Mouse (Mus musculus): ENCODE results near the gene Lpp. TPM values are rescaled to one million over a fixed set of nuclear protein-coding genes. Genes with fewer than 3 reads are reported as not detected.

Lpp gene
- 10.7 and 11.2 TPM in 2 replicates for polyA plus RNA-seq (2015; fragmentation: Nextera tagmentation; extraction: Ambion mirVana)

- no peaks in the 10 kb centered on the region for H3K27me3 ChIP-seq
- H3K27ac ChIP-seq (replicated peaks) = peak within 1 kb of the TSS; percentile 75
- H3K4me2 ChIP-seq (replicated peaks) = peak within 1 kb of the TSS; percentile 84
- peak within 1 kb of the TSS; percentile 77 for H3K9ac ChIP-seq (replicated peaks)
- H3K4me3 ChIP-seq = peak within 1 kb of the TSS; percentile 73
- ATAC-seq (replicated peaks) = peak; percentile 86
- whole genome bisulfite sequencing = 3% methylated on average over 38 of the region's 42 CpGs
- H3K4me1 ChIP-seq = peaks cover 20% of the 10 kb centered on the region
- H3K36me3 ChIP-seq = no peaks in the 10 kb centered on the region
- no peaks in the 10 kb centered on the region for H3K9me3 ChIP-seq
These were observed at the start of gene Lpp for GRCm38 (mm10) chr16:24392651-24393555. Gene Lpp, plus strand, starts transcription at chr16:24393507.

GRCm38 (mm10) chr16:24347582-24348411 lies 45.5 kb upstream of the Lpp start:
- Histone ChIP-seq H3K9me3 (no peaks in the 10 kb centered on the region), H3K27me3 (no peaks in the 10 kb centered on the region), H3K9ac (replicated peaks) (no peak overlapping the region), H3K4me2 (replicated peaks) (no peak overlapping the region), H3K27ac (replicated peaks) (no peak overlapping the region), H3K4me1 (0 out of 2 replicates have a peak, but pooled peaks cover 4% of the 10 kb centered on the region), H3K36me3 (no peaks in the 10 kb centered on the region), H3K4me3 (no peak overlapping the region)
- WGBS = 47% methylated on average over 21 of the region's 21 CpGs
- ATAC-seq (replicated peaks) = no peak

GRCm38 (mm10) chr16:24350306-24350705 lies 43.0 kb upstream of the Lpp start:
- WGBS = 94% methylated on average over 6 of the region's 6 CpGs
- no peak overlapping the region for H3K27ac ChIP-seq (replicated peaks)
- H3K36me3 ChIP-seq = no peaks in the 10 kb centered on the region
- ATAC-seq (replicated peaks) = no peak
- no peaks in the 10 kb centered on the region for H3K9me3 ChIP-seq
- H3K9ac ChIP-seq (replicated peaks) = no peak overlapping the region
- H3K27me3 ChIP-seq = no peaks in the 10 kb centered on the region
- no peak overlapping the region for H3K4me2 ChIP-seq (replicated peaks)
- 0 out of 2 replicates have a peak, but pooled peaks cover 4% of the 10 kb centered on the region for H3K4me1 ChIP-seq
- H3K4me3 ChIP-seq = no peak overlapping the region

GRCm38 (mm10) chr16:24350751-24351150 lies 42.6 kb upstream of the Lpp start:
- H3K4me2 ChIP-seq (replicated peaks) = no peak overlapping the region
- no peak overlapping the region for H3K4me3 ChIP-seq
- ATAC-seq (replicated peaks) = no peak
- WGBS = 83% methylated on average over 6 of the region's 6 CpGs
- no peaks in the 10 kb centered on the region for H3K36me3 ChIP-seq
- H3K27ac ChIP-seq (replicated peaks) = no peak overlapping the region
- H3K9me3 ChIP-seq = no peaks in the 10 kb centered on the region
- 0 out of 2 replicates have a peak, but pooled peaks cover 4% of the 10 kb centered on the region for H3K4me1 ChIP-seq
- H3K9ac ChIP-seq (replicated peaks) = no peak overlapping the region
- no peaks in the 10 kb centered on the region for H3K27me3 ChIP-seq

- no peak for ATAC-seq (replicated peaks)
- Histone ChIP-seq H3K27me3 (no peaks in the 10 kb centered on the region), H3K4me3 (no peak overlapping the region), H3K4me1 (0 out of 2 replicates have a peak, but pooled peaks cover 4% of the 10 kb centered on the region), H3K36me3 (no peaks in the 10 kb centered on the region), H3K9ac (replicated peaks) (no peak overlapping the region), H3K4me2 (replicated peaks) (no peak overlapping the region), H3K27ac (replicated peaks) (no peak overlapping the region), H3K9me3 (no peaks in the 10 kb centered on the region)
- 96% methylated on average over 1 of the region's 1 CpGs for WGBS
These were observed 41.5 kb upstream of the Lpp start for GRCm38 (mm10) chr16:24351811-24352210.

- H3K9me3 ChIP-seq = no peaks in the 10 kb centered on the region
- H3K4me1 ChIP-seq = no peaks in the 10 kb centered on the region
- H3K36me3 ChIP-seq = no peaks in the 10 kb centered on the region
- no peak for ATAC-seq (replicated peaks)
- H3K4me3 ChIP-seq = no peak overlapping the region
- no peak overlapping the region for H3K4me2 ChIP-seq (replicated peaks)
- H3K27me3 ChIP-seq = no peaks in the 10 kb centered on the region
- H3K9ac ChIP-seq (replicated peaks) = no peak overlapping the region
- H3K27ac ChIP-seq (replicated peaks) = no peak overlapping the region
- whole genome bisulfite sequencing = 5% methylated on average over 3 of the region's 3 CpGs
These were observed 39.5 kb upstream of the Lpp start for GRCm38 (mm10) chr16:24353816-24354215.

- no peak overlapping the region for H3K27ac ChIP-seq (replicated peaks)
- no peak for ATAC-seq (replicated peaks)
- H3K4me3 ChIP-seq = no peak overlapping the region
- no peaks in the 10 kb centered on the region for H3K9me3 ChIP-seq
- H3K36me3 ChIP-seq = no peaks in the 10 kb centered on the region
- H3K4me1 ChIP-seq = no peaks in the 10 kb centered on the region
- no peak overlapping the region for H3K9ac ChIP-seq (replicated peaks)
- 95% methylated on average over 1 of the region's 1 CpGs for WGBS
- no peaks in the 10 kb centered on the region for H3K27me3 ChIP-seq
- no peak overlapping the region for H3K4me2 ChIP-seq (replicated peaks)
These were observed 31.6 kb upstream of the Lpp start for GRCm38 (mm10) chr16:24361667-24362066.

GRCm38 (mm10) chr16:24364030-24364687 lies 29.1 kb upstream of the Lpp start:
- Histone ChIP-seq H3K4me1 (no peaks in the 10 kb centered on the region), H3K27ac (replicated peaks) (no peak overlapping the region), H3K9me3 (no peaks in the 10 kb centered on the region), H3K9ac (replicated peaks) (no peak overlapping the region), H3K36me3 (no peaks in the 10 kb centered on the region), H3K4me3 (no peak overlapping the region), H3K4me2 (replicated peaks) (no peak overlapping the region), H3K27me3 (no peaks in the 10 kb centered on the region)
- ATAC-seq (replicated peaks) = no peak
- 88% methylated on average over 7 of the region's 7 CpGs for WGBS

- Histone ChIP-seq H3K36me3 (no peaks in the 10 kb centered on the region), H3K4me1 (no peaks in the 10 kb centered on the region), H3K4me3 (no peak overlapping the region), H3K9me3 (no peaks in the 10 kb centered on the region), H3K27ac (replicated peaks) (no peak overlapping the region), H3K27me3 (no peaks in the 10 kb centered on the region), H3K4me2 (replicated peaks) (no peak overlapping the region), H3K9ac (replicated peaks) (no peak overlapping the region)
- 27% methylated on average over 4 of the region's 4 CpGs for WGBS
- ATAC-seq (replicated peaks) = no peak
These were observed 27.4 kb upstream of the Lpp start for GRCm38 (mm10) chr16:24365900-24366299.

GRCm38 (mm10) chr16:24367071-24367470 lies 26.2 kb upstream of the Lpp start:
- H3K9ac ChIP-seq (replicated peaks) = no peak overlapping the region
- no peak overlapping the region for H3K27ac ChIP-seq (replicated peaks)
- H3K4me3 ChIP-seq = no peak overlapping the region
- WGBS = 67% methylated on average over 6 of the region's 6 CpGs
- no peaks in the 10 kb centered on the region for H3K9me3 ChIP-seq
- H3K36me3 ChIP-seq = no peaks in the 10 kb centered on the region
- 0 out of 2 replicates have a peak, but pooled peaks have one; percentile 63 for ATAC-seq (replicated peaks)
- H3K4me2 ChIP-seq (replicated peaks) = no peak overlapping the region
- no peaks in the 10 kb centered on the region for H3K4me1 ChIP-seq
- no peaks in the 10 kb centered on the region for H3K27me3 ChIP-seq

GRCm38 (mm10) chr16:24367506-24367905 lies 25.8 kb upstream of the Lpp start:
- no peak overlapping the region for H3K4me3 ChIP-seq
- no peaks in the 10 kb centered on the region for H3K36me3 ChIP-seq
- H3K9me3 ChIP-seq = no peaks in the 10 kb centered on the region
- 74% methylated on average over 7 of the region's 7 CpGs for WGBS
- H3K4me1 ChIP-seq = no peaks in the 10 kb centered on the region
- H3K9ac ChIP-seq (replicated peaks) = no peak overlapping the region
- H3K27me3 ChIP-seq = no peaks in the 10 kb centered on the region
- no peak overlapping the region for H3K4me2 ChIP-seq (replicated peaks)
- no peak for ATAC-seq (replicated peaks)
- no peak overlapping the region for H3K27ac ChIP-seq (replicated peaks)

GRCm38 (mm10) chr16:24376478-24376877 lies 16.8 kb upstream of the Lpp start:
- no peaks in the 10 kb centered on the region for H3K27me3 ChIP-seq

More at GRCm38 (mm10) chr16:24376478-24376877, 16.8 kb upstream of the Lpp start:
- Histone ChIP-seq H3K4me2 (replicated peaks) (no peak overlapping the region), H3K4me3 (no peak overlapping the region), H3K27ac (replicated peaks) (no peak overlapping the region), H3K4me1 (no peaks in the 10 kb centered on the region), H3K36me3 (no peaks in the 10 kb centered on the region), H3K9me3 (no peaks in the 10 kb centered on the region), H3K9ac (replicated peaks) (no peak overlapping the region)
- no peak for ATAC-seq (replicated peaks)
